Mouse (Mus musculus) forebrain, embryonic 16.5 days (tissue): ENCODE measurements around the gene Taar8c. TPM values are rescaled to one million over a fixed set of nuclear protein-coding genes. Genes with fewer than 3 reads are reported as not detected.
"Not testable (repeated sequence)": the region's sequence is repeated elsewhere in the genome, so short reads cannot be mapped to it uniquely, and the experiment has no call there.

ENCODE experiments used
- ATAC-seq: fragments of 200-750 bp; cut with Nextera tagmentation; 2 replicates; pipeline ENCODE4 v1.8.0; 2017; ENCODE audit warnings: mild to moderate bottlenecking, moderate library complexity
- H3K27ac ChIP-seq: fragments of 300-500 bp; sonication (generic); 2 replicates; pipeline ENCODE4 v1.5.1; 2014; ENCODE audit warnings: low read length, control low read depth
- H3K27me3 ChIP-seq: fragments of 300-500 bp; sonication (generic); replicated peaks from 2 replicates; pipeline ENCODE4 v1.6.1; 2014; ENCODE audit warnings: low read length; ENCODE audit not compliant: control insufficient read depth, insufficient read depth
- H3K36me3 ChIP-seq: fragments of 300-500 bp; sonication (generic); 2 replicates; pipeline ENCODE4 v1.6.1; 2014; ENCODE audit not compliant: control insufficient read depth, insufficient read depth
- H3K4me1 ChIP-seq: fragments of 300-500 bp; sonication (generic); replicated peaks from 2 replicates; pipeline ENCODE4 v1.6.1; 2014; ENCODE audit warnings: low read length; ENCODE audit not compliant: control insufficient read depth, insufficient read depth
- H3K4me2 ChIP-seq: fragments of 300-500 bp; sonication (generic); 2 replicates; pipeline ENCODE4 v1.6.1; 2014; ENCODE audit warnings: mild to moderate bottlenecking, low read length, control low read depth
- H3K4me3 ChIP-seq: fragments of 300-500 bp; sonication (generic); replicated peaks from 2 replicates; pipeline ENCODE4 v1.5.1; 2014; ENCODE audit warnings: mild to moderate bottlenecking, low read length, control low read depth
- H3K9ac ChIP-seq: fragments of 300-500 bp; sonication (generic); replicated peaks from 2 replicates; pipeline ENCODE4 v1.6.1; 2014; ENCODE audit warnings: low read depth, low read length, control low read depth
- H3K9me3 ChIP-seq: fragments of 300-500 bp; sonication (generic); 2 replicates; pipeline ENCODE4 v1.6.1; 2016; ENCODE audit warnings: low read length; ENCODE audit not compliant: control insufficient read depth
- WGBS: fragments of 180-500 bp; shearing (Covaris S2); extraction: QIAGEN DNeasy Blood & Tissue Kit; methylation state at CpG from one replicate; pipeline ENCODE4 v1.1.7; 2014; 5-methylcytosine and 5-hydroxymethylcytosine counted together
- polyA plus RNA-seq: library from polyadenylated mRNA; unstranded; fragments of >200 nt; fragmentation: Nextera tagmentation; extraction: Ambion mirVana; gene quantifications from 2 replicates; pipeline ENCODE4 v1.2.1, GENCODE M21; 2015

The Taar8c gene
- polyA plus RNA-seq, 1 experiment from 2014 or later = not detected

- 50% methylated on average over 3 of the region's 3 CpGs for whole genome bisulfite sequencing
Measured at GRCm38 (mm10) chr10:24080166-24080565, 21.5 kb downstream of the Taar8c start.

GRCm38 (mm10) chr10:24076200-24076599 lies 25.5 kb downstream of the Taar8c start, which contains the start of gene Taar8a:
Gene Taar8a (plus strand): TSS chr10:24076500.
- not testable (repeated sequence) for H3K4me1 ChIP-seq, H3K9me3 ChIP-seq, H3K27ac ChIP-seq, H3K27me3 ChIP-seq, H3K4me3 ChIP-seq, H3K36me3 ChIP-seq, ATAC-seq, H3K9ac ChIP-seq, H3K4me2 ChIP-seq
- WGBS = 91% methylated on average over 2 of the region's 4 CpGs

More at GRCm38 (mm10) chr10:24080166-24080565, 21.5 kb downstream of the Taar8c start:
- H3K27ac ChIP-seq = no peak overlapping the region
- no peaks in the 10 kb centered on the region for H3K36me3 ChIP-seq
- H3K4me2 ChIP-seq = no peak overlapping the region
- H3K9ac ChIP-seq = no peak overlapping the region
- H3K27me3 ChIP-seq = no peaks in the 10 kb centered on the region
- no peaks in the 10 kb centered on the region for H3K4me1 ChIP-seq
- H3K4me3 ChIP-seq = no peak overlapping the region
- peak; percentile 67; the same call in 1 of the 2 replicates for ATAC-seq
- no peaks in the 10 kb centered on the region for H3K9me3 ChIP-seq

GRCm38 (mm10) chr10:24074751-24075150 lies 27.0 kb downstream of the Taar8c start:
- H3K27me3 ChIP-seq, H3K9ac ChIP-seq, H3K36me3 ChIP-seq, H3K4me2 ChIP-seq, H3K4me1 ChIP-seq, H3K27ac ChIP-seq, ATAC-seq, H3K4me3 ChIP-seq, H3K9me3 ChIP-seq: not testable (repeated sequence)
- WGBS = 50% methylated on average over 2 of the region's 2 CpGs

GRCm38 (mm10) chr10:24058986-24059385 lies 42.7 kb downstream of the Taar8c start:
- H3K27me3 ChIP-seq = no peaks in the 10 kb centered on the region
- ATAC-seq = no peak
- no peak overlapping the region for H3K4me2 ChIP-seq
- no peaks in the 10 kb centered on the region for H3K36me3 ChIP-seq
- H3K9me3 ChIP-seq = no peaks in the 10 kb centered on the region
- H3K9ac ChIP-seq = no peak overlapping the region
- no peaks in the 10 kb centered on the region for H3K4me1 ChIP-seq
- H3K27ac ChIP-seq = no peak overlapping the region
- H3K4me3 ChIP-seq = no peak overlapping the region
- WGBS = 85% methylated on average over 3 of the region's 3 CpGs

GRCm38 (mm10) chr10:24052039-24052438 lies 49.7 kb downstream of the Taar8c start:
- Histone ChIP-seq H3K36me3 (no peaks in the 10 kb centered on the region), H3K4me2 (no peak overlapping the region), H3K27ac (no peak overlapping the region), H3K9ac (no peak overlapping the region), H3K9me3 (no peaks in the 10 kb centered on the region), H3K4me1 (no peaks in the 10 kb centered on the region), H3K4me3 (no peak overlapping the region), H3K27me3 (no peaks in the 10 kb centered on the region)
- 55% methylated on average over 5 of the region's 5 CpGs for WGBS
- no peak for ATAC-seq

Other genes with a start within 250 kb of the Taar8c start
- gene Vnn1, start 207.2 kb downstream of the Taar8c start, polyA plus RNA-seq = 0.11 and 0.36 TPM in 2 replicates
- not detected in 2 replicates for gene Taar1, start 181.6 kb downstream of the Taar8c start, polyA plus RNA-seq
- not detected in 2 replicates for gene Taar2, start 163.3 kb downstream of the Taar8c start, polyA plus RNA-seq
- not detected in 2 replicates for gene Taar3, start 152.4 kb downstream of the Taar8c start, polyA plus RNA-seq
- not detected in 2 replicates for gene Taar4, start 141.4 kb downstream of the Taar8c start, polyA plus RNA-seq
- not detected in 2 replicates for gene Taar5, start 131.2 kb downstream of the Taar8c start, polyA plus RNA-seq
- gene Taar6, start 116.3 kb downstream of the Taar8c start, polyA plus RNA-seq = not detected in 2 replicates
- not detected in 2 replicates for gene Taar7a, start 108.4 kb downstream of the Taar8c start, polyA plus RNA-seq
- gene Taar7b, start 102.0 kb downstream of the Taar8c start, polyA plus RNA-seq = not detected in 2 replicates
- gene Taar7d, start 74.7 kb downstream of the Taar8c start, polyA plus RNA-seq = not detected in 2 replicates
- gene Taar7e, start 64.3 kb downstream of the Taar8c start, polyA plus RNA-seq = not detected in 2 replicates
- gene Taar7f, start 52.4 kb downstream of the Taar8c start, polyA plus RNA-seq = not detected in 2 replicates
- not detected in 2 replicates for gene Taar8a, start 25.4 kb downstream of the Taar8c start, polyA plus RNA-seq
- gene Taar8b, start 9.6 kb downstream of the Taar8c start, polyA plus RNA-seq = not detected in 2 replicates
- gene Taar9, start 7.6 kb upstream of the Taar8c start, polyA plus RNA-seq = not detected in 2 replicates
- 287 and 301 TPM in 2 replicates for gene Stx7, start 47.4 kb upstream of the Taar8c start, polyA plus RNA-seq
- 2.0 and 2.4 TPM in 2 replicates for gene Moxd1, start 121.6 kb upstream of the Taar8c start, polyA plus RNA-seq